Mouse (Mus musculus) ES-Bruce4 (cell line): ENCODE data around the gene Car8.
"Not testable (repeated sequence)": the region's sequence is repeated elsewhere in the genome, so short reads cannot be mapped to it uniquely, and the experiment has no call there.

ENCODE experiments used
- CTCF ChIP-seq: IDR thresholded peaks from one replicate; pipeline ENCODE4 v1.8.1; 2011; ENCODE audit warnings: low read depth, low read length
- EP300 ChIP-seq: IDR thresholded peaks from 2 replicates; pipeline ENCODE4 v1.6.1; 2011; ENCODE audit warnings: low read depth, low read length; ENCODE audit not compliant: insufficient read depth
- POLR2A ChIP-seq: IDR thresholded peaks from one replicate; pipeline ENCODE4 v1.8.1; 2011; ENCODE audit warnings: low read length; ENCODE audit not compliant: insufficient read depth

DNA sequence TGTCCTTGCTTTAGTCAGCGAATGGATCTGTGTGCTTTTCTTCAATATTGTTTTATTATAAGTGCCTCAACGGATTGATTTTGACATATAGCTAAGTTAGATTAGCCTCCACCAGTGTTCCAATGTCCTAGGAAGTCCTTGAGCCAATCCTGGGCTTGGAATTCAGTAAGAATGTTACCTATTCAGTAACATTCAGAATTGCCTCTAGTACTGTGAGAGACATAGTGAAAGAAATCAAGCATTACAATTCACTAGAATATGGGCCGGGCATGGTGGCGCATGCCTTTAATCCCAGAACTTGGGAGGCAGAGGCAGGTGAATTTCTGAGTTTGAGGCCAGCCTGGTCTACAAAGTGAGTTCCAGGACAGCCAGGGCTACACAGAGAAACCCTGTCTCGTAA, 84.9 kb downstream of the Car8 start:
- not testable (repeated sequence) for TF ChIP-seq POLR2A, EP300, CTCF
